Mouse (Mus musculus) CD4-positive naive resting alpha-beta T cell, adult 76 days (primary cell): ENCODE measurements around the gene Tmigd1. TPM values are rescaled to one million over a fixed set of nuclear protein-coding genes. Genes with fewer than 3 reads are reported as not detected.

Experiments
- total RNA-seq: library from RNA; stranded (reverse); gene quantifications from one replicate; pipeline ENCODE4 v1.2.4, GENCODE M21; 2023

Gene Tmigd1
- total RNA-seq, result not detected

DNA sequence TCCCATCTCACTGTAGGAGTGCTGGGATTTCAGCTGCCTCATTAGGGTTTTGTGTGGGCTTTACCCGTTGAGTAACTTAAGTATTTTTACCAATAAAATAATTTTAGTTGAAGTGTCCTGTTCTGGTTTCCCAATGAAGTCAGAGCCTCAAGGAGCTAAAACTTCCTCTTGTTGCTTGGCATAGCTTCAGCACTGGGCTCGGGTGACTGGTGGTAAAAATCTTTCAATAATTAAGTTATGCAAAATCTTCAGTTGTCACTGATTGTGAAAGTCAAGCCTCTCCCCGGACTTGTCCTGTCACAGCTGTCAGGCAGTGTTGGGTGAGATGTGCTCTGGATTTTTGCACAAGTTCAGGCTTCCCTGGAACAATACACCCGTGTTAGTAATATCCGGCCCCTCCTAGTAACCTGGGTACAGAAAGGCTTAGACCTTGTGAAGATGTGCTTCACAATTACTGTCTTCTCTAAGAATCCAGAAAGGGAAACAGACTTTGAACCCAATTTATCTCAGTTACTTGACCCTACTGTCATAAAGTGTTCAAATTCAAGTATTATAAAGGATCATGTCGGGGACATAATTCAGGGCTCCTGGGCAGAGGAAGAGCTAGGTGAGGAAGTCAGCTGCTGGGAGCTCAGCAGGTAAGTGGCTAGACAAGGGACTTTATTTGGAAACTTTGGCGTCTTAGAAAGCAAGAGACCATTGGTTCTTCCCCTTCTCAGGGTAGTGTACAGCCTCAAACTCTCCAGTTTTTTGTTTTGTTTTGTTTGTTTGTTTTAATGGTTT lies at the start of gene Tmigd1:
Gene Tmigd1 (plus strand): TSS at position 581 of the 783 bp plus-strand sequence.

DNA sequence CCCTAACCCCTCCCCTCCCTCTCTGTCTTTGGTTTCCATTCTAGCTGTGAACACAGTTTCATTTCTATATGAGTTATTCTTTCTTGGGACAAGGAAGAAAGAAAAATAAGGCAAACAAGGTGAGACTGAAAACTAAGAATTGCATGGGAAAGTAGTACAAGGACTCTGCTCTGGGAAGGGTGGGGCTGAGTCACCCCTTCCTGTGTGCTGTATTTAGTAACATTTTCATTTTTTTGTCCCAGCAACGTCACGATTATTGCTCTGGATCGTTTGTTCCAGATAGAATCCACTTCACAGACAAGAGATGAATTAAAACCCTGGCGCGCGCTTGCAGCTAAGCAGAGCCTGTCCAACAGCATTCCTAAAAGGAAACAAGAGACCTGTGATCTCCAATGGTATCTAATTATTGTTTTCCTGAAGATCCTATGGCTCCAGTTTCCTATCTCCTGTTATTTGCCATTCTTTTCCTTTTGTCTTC lies 22.8 kb downstream of the Tmigd1 start, which contains the start of gene Blmh:
Gene Blmh (plus strand): TSS at position 51 of the 478 bp plus-strand sequence.

Other genes with a start within 250 kb of the Tmigd1 start
- gene Bhlha9, start 229.7 kb upstream of the Tmigd1 start, total RNA-seq, result not detected
- not detected for gene Trarg1, start 222.4 kb upstream of the Tmigd1 start, total RNA-seq
- gene Gosr1, start 138.6 kb upstream of the Tmigd1 start, total RNA-seq, result 61.4 TPM
- 4.6 TPM for gene Cpd, start 55.1 kb upstream of the Tmigd1 start, total RNA-seq
- gene Blmh, start 22.6 kb downstream of the Tmigd1 start, total RNA-seq, result 34.6 TPM
- not detected for gene Slc6a4, start 96.4 kb downstream of the Tmigd1 start, total RNA-seq
- 23.9 TPM for gene Nsrp1, start 176.3 kb downstream of the Tmigd1 start, total RNA-seq